Mouse (Mus musculus) cerebellum, adult 9-11 months (tissue): ENCODE data around the gene Cacna1i.

ENCODE experiments used
- DNase-seq: peaks from one replicate; pipeline ENCODE4 v3.0.0; 2022

The Cacna1i gene

GRCm38 (mm10) chr15:80286851-80287415 lies at the start of gene Cacna1i:
Cacna1i (plus strand) TSS chr15:80287238.
- DNase-seq = peak; percentile 84

- peak; percentile 75 for DNase-seq
Measured at GRCm38 (mm10) chr15:80248135-80248534, 38.9 kb upstream of the Cacna1i start.

- DNase-seq = no peak
Measured at GRCm38 (mm10) chr15:80248596-80248995, 38.4 kb upstream of the Cacna1i start.

GRCm38 (mm10) chr15:80249672-80250071 lies 37.4 kb upstream of the Cacna1i start:
- no peak for DNase-seq

- no peak for DNase-seq
Measured at GRCm38 (mm10) chr15:80250586-80250985, 36.5 kb upstream of the Cacna1i start.

GRCm38 (mm10) chr15:80253530-80253929 lies 33.5 kb upstream of the Cacna1i start:
- no peak for DNase-seq

GRCm38 (mm10) chr15:80254207-80254606 lies 32.8 kb upstream of the Cacna1i start:
- DNase-seq = peak; percentile 62

GRCm38 (mm10) chr15:80254847-80255645 lies 32.0 kb upstream of the Cacna1i start, which contains the start of gene Atf4:
Atf4 (plus strand) TSS chr15:80255184.
- peak; percentile 100 for DNase-seq

GRCm38 (mm10) chr15:80255646-80256121 lies 31.4 kb upstream of the Cacna1i start:
- peak; percentile 81 for DNase-seq

GRCm38 (mm10) chr15:80256242-80256641 lies 30.8 kb upstream of the Cacna1i start:
- DNase-seq = no peak

- DNase-seq = peak; percentile 56
Measured at GRCm38 (mm10) chr15:80256656-80257601, 30.1 kb upstream of the Cacna1i start.

GRCm38 (mm10) chr15:80257602-80258239 lies 29.3 kb upstream of the Cacna1i start:
- DNase-seq = peak; percentile 72

- DNase-seq = peak; percentile 49
Measured at GRCm38 (mm10) chr15:80258240-80259170, 28.5 kb upstream of the Cacna1i start.

GRCm38 (mm10) chr15:80259406-80260045 lies 27.5 kb upstream of the Cacna1i start:
- no peak for DNase-seq

- peak; percentile 86 for DNase-seq
Measured at GRCm38 (mm10) chr15:80260677-80261076, 26.4 kb upstream of the Cacna1i start.

GRCm38 (mm10) chr15:80261100-80261499 lies 25.9 kb upstream of the Cacna1i start:
- no peak for DNase-seq

- peak; percentile 87 for DNase-seq
Measured at GRCm38 (mm10) chr15:80263610-80264575, 23.1 kb upstream of the Cacna1i start, which contains the start of gene Rps19bp1. Rps19bp1 (minus strand) TSS chr15:80264315.

GRCm38 (mm10) chr15:80266281-80266680 lies 20.8 kb upstream of the Cacna1i start:
- DNase-seq = peak; percentile 84

GRCm38 (mm10) chr15:80271858-80272396 lies 15.1 kb upstream of the Cacna1i start:
- no peak for DNase-seq
